Mouse (Mus musculus) liver, embryonic 12.5 days (tissue): ENCODE data around the gene Tmem41b. TPM values are rescaled to one million over a fixed set of nuclear protein-coding genes. Genes with fewer than 3 reads are reported as not detected.
"Not testable (repeated sequence)": the region's sequence is repeated elsewhere in the genome, so short reads cannot be mapped to it uniquely, and the experiment has no call there.

Experiments used
- ATAC-seq: fragments of 200-750 bp; cut with Nextera tagmentation; 2 replicates; pipeline ENCODE4 v1.8.0; 2017; ENCODE audit warnings: moderate number of reproducible peaks, mild to moderate bottlenecking, moderate library complexity
- H3K27ac ChIP-seq: fragments of 300-500 bp; sonication (generic); 2 replicates; pipeline ENCODE4 v1.5.1; 2016; ENCODE audit warnings: mild to moderate bottlenecking
- H3K27me3 ChIP-seq: fragments of 300-500 bp; sonication (generic); replicated peaks from 2 replicates; pipeline ENCODE4 v1.6.1; 2016; ENCODE audit warnings: mild to moderate bottlenecking, moderate library complexity
- H3K36me3 ChIP-seq: fragments of 300-500 bp; sonication (generic); 2 replicates; pipeline ENCODE4 v1.6.1; 2016; ENCODE audit warnings: mild to moderate bottlenecking, moderate library complexity
- H3K4me1 ChIP-seq: fragments of 300-500 bp; sonication (generic); 2 replicates; pipeline ENCODE4 v1.6.1; 2016
- H3K4me2 ChIP-seq: fragments of 300-500 bp; sonication (generic); 2 replicates; pipeline ENCODE4 v1.6.1; 2016; ENCODE audit warnings: mild to moderate bottlenecking, moderate library complexity
- H3K4me3 ChIP-seq: fragments of 300-500 bp; sonication (generic); 2 replicates; pipeline ENCODE4 v1.5.1; 2016; ENCODE audit warnings: mild to moderate bottlenecking, moderate library complexity
- H3K9ac ChIP-seq: fragments of 300-500 bp; sonication (generic); 2 replicates; pipeline ENCODE4 v1.6.1; 2016; ENCODE audit warnings: mild to moderate bottlenecking, moderate library complexity
- H3K9me3 ChIP-seq: fragments of 300-500 bp; sonication (generic); replicated peaks from 2 replicates; pipeline ENCODE4 v1.6.1; 2016; ENCODE audit warnings: mild to moderate bottlenecking, moderate library complexity
- WGBS: fragments of 180-500 bp; shearing (Covaris S2); methylation state at CpG from one replicate; pipeline ENCODE4 v1.1.7; 2016; ENCODE audit not compliant: insufficient replicate concordance; 5-methylcytosine and 5-hydroxymethylcytosine counted together
- polyA plus RNA-seq: library from polyadenylated mRNA; unstranded; fragments of >200 nt; fragmentation: Nextera tagmentation; extraction: Ambion mirVana; gene quantifications from 2 replicates; pipeline ENCODE4 v1.2.1, GENCODE M21; 2016

The Tmem41b gene
- polyA plus RNA-seq: 47.3 and 47.4 TPM in 2 replicates

DNA sequence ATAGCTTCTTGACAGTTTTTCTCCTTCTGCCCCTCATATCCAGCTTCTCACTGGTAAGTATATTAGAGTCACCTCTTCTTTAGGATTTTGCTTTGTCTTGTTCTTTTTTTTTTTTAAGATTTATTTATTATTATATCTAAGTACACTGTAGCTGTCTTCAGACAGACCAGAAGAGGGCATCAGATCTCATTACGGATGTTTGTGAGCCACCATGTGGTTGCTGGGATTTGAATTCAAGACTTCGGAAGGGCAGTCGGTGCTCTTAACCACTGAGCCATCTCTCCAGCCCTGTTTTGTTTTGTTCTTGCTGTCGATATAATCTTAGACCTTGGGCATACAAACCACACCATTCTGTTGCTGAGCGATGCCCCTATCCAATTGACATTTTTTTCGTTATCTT, at the start of gene Tmem41b:
TSS of gene Tmem41b (minus strand) at position 155 of the 400 bp plus-strand sequence.
- not testable (repeated sequence) for H3K9me3 ChIP-seq, ATAC-seq, H3K27me3 ChIP-seq
- WGBS: 23% methylated on average over 6 of the region's 6 CpGs
- peak within 1 kb of the TSS; percentile 81 for H3K9ac ChIP-seq
- peaks cover 29% of the 10 kb centered on the region for H3K4me1 ChIP-seq
- H3K4me3 ChIP-seq: peak within 1 kb of the TSS; percentile 71
- peak within 1 kb of the TSS; percentile 82 for H3K4me2 ChIP-seq
- H3K27ac ChIP-seq: peak within 1 kb of the TSS; percentile 86
- H3K36me3 ChIP-seq: peaks cover 21% of the 10 kb centered on the region

DNA sequence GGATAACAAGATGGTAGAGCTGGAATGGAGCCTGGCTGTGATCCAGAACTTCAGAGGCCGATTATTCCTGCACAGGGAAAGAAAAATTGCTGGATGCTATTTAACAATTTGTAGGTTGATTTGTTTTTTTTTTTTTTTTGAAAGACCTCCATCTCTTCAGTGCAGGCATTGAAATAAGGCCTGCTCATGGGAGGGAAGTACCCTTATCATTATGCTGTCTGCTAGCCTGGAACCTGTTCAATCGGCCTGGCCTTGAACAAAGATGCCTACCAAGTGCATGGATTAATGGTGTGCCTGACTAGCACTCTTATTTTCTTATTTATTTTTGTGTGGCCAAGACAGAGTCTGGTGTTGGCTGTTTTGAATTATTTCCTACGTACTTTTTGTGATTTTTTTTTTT, 43.6 kb upstream of the Tmem41b start:
- Histone ChIP-seq H3K36me3 (peaks cover 83% of the 10 kb centered on the region), H3K9me3 (no peaks in the 10 kb centered on the region), H3K9ac (no peak overlapping the region), H3K4me1 (0 out of 2 replicates have a peak, but pooled peaks cover 4% of the 10 kb centered on the region), H3K27ac (no peak overlapping the region), H3K27me3 (no peaks in the 10 kb centered on the region), H3K4me2 (no peak overlapping the region), H3K4me3 (no peak overlapping the region)
- 72% methylated on average over 3 of the region's 3 CpGs for WGBS
- no peak for ATAC-seq

- no peak for ATAC-seq
- 73% methylated on average over 1 of the region's 1 CpGs for WGBS
- Histone ChIP-seq H3K4me3 (no peak overlapping the region), H3K27ac (no peak overlapping the region), H3K27me3 (no peaks in the 10 kb centered on the region), H3K4me1 (0 out of 2 replicates have a peak, but pooled peaks cover 4% of the 10 kb centered on the region), H3K4me2 (no peak overlapping the region), H3K36me3 (peaks cover 80% of the 10 kb centered on the region), H3K9ac (no peak overlapping the region), H3K9me3 (no peaks in the 10 kb centered on the region)
Measured at GRCm38 (mm10) chr7:110028826-110029225, 42.1 kb upstream of the Tmem41b start.

DNA sequence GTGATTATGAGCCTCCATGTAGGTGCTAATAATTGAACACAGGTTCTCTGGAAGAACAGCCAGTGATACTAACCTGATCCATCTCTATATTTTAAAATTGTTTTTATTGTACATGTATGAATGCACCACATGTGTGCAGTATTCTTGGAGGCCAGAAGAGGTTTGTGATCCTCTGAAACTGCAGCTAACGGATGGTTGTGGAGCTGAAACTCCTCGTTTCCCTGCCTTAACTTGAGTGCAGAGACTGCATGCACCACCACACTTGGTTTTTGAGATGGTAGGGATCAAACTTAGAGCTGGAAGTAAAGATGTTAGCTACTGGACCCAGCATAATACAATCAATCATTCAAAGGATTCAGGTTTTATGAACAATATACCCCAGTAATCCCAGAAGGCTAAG, 39.9 kb upstream of the Tmem41b start:
- ATAC-seq: no peak
- Histone ChIP-seq H3K27ac (no peak overlapping the region), H3K9ac (no peak overlapping the region), H3K4me1 (peaks cover 19% of the 10 kb centered on the region), H3K4me2 (no peak overlapping the region), H3K4me3 (no peak overlapping the region), H3K27me3 (no peaks in the 10 kb centered on the region), H3K36me3 (peaks cover 70% of the 10 kb centered on the region), H3K9me3 (no peaks in the 10 kb centered on the region)
- 80% methylated on average over 2 of the region's 2 CpGs for WGBS

GRCm38 (mm10) chr7:110023553-110023952, 36.8 kb upstream of the Tmem41b start:
- no peaks in the 10 kb centered on the region for H3K9me3 ChIP-seq
- H3K4me3 ChIP-seq: no peak overlapping the region
- no peaks in the 10 kb centered on the region for H3K27me3 ChIP-seq
- peaks cover 38% of the 10 kb centered on the region for H3K4me1 ChIP-seq
- 62% methylated on average over 1 of the region's 1 CpGs for WGBS
- no peak overlapping the region for H3K27ac ChIP-seq
- ATAC-seq: no peak
- H3K36me3 ChIP-seq: peaks cover 42% of the 10 kb centered on the region
- no peak overlapping the region for H3K9ac ChIP-seq
- no peak overlapping the region for H3K4me2 ChIP-seq

DNA sequence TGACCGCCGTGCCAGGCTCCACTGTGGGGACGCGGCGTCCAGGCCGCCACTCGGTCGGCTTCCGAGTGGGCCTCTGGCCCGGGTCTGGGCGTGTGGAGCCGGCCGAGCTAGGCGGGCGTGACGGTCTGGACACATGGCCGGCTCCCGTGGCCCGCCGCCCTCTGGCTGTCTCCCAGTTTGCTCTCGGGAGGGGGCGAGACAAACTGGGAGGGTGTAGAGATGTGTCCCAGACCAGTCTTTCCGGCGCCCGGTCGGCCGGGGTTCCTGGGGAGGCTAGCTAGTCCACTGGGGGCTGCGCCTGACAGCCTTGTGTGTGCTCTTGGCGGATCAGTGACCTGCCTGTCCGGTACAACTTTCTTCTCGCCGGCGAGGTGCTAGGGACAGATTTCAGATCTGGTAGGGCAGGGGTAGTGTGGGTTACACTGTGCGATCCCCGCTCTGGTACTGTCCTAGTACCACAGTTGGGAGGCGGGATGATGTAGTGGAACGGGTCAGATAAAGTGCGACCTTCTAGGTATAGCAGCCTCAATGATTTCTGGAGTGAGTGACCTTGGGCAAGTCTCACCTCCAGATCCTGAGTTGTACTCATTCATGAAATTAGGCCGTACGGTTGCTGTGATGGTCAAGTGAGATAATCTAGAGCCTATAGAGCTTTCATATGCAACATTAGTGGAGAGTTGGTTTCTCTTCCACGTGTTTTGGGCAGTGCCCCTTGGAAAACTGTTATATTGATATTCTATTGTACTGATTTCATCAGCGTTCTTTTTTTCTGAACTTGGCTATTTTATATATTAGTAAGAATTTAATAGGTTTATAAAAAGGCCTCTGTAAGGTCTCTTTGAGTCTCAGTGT, 32.1 kb upstream of the Tmem41b start:
- Histone ChIP-seq H3K4me3 (peak overlapping the region; percentile 100), H3K36me3 (peaks cover 12% of the 10 kb centered on the region), H3K4me1 (peaks cover 38% of the 10 kb centered on the region), H3K27ac (peak overlapping the region; percentile 91), H3K9me3 (no peaks in the 10 kb centered on the region), H3K4me2 (peak overlapping the region; percentile 88), H3K9ac (peak overlapping the region; percentile 99), H3K27me3 (no peaks in the 10 kb centered on the region)
- WGBS: 0% methylated on average over 42 of the region's 42 CpGs
- peak; percentile 78 for ATAC-seq

GRCm38 (mm10) chr7:110018117-110018630, 31.4 kb upstream of the Tmem41b start, which contains the start of gene Ipo7:
Gene Ipo7 (plus strand): TSS chr7:110018274.
- no peaks in the 10 kb centered on the region for H3K27me3 ChIP-seq
- H3K36me3 ChIP-seq: peaks cover 8% of the 10 kb centered on the region
- H3K4me1 ChIP-seq: peaks cover 37% of the 10 kb centered on the region
- peak within 1 kb of the TSS; percentile 99 for H3K9ac ChIP-seq
- H3K9me3 ChIP-seq: no peaks in the 10 kb centered on the region
- peak; percentile 93 for ATAC-seq
- WGBS: under 1% methylated on average over 48 of the region's 48 CpGs
- H3K27ac ChIP-seq: peak within 1 kb of the TSS; percentile 91
- peak within 1 kb of the TSS; percentile 88 for H3K4me2 ChIP-seq
- peak within 1 kb of the TSS; percentile 100 for H3K4me3 ChIP-seq

DNA sequence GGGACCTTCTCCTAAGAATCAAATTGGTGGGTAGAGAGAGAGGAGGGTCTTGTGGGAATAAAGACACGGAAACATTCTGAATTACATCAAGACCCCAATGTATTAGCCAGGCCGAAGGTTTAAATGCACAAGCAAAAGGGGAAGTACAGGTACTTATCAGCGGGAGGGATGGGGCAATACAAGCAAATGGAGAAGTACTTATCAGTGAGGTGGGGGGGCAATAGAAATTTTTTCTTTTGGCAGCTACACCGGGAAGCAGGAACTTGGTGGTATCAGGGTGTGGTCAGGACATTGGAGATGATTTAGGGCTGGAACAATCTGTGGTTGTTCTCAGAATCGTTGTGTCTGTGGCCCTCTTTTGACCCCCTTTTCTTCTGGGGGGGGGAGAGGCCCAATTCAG, 27.5 kb upstream of the Tmem41b start:
- Histone ChIP-seq H3K4me2 (no peak overlapping the region), H3K4me1 (peaks cover 4% of the 10 kb centered on the region), H3K4me3 (no peak overlapping the region), H3K9ac (no peak overlapping the region), H3K9me3 (no peaks in the 10 kb centered on the region), H3K36me3 (no peaks in the 10 kb centered on the region), H3K27me3 (no peaks in the 10 kb centered on the region), H3K27ac (no peak overlapping the region)
- ATAC-seq: no peak
- 45% methylated on average over 5 of the region's 5 CpGs for WGBS

- H3K4me2 ChIP-seq: no peak overlapping the region
- peaks cover 10% of the 10 kb centered on the region for H3K4me1 ChIP-seq
- H3K4me3 ChIP-seq: no peak overlapping the region
- no peaks in the 10 kb centered on the region for H3K9me3 ChIP-seq
- H3K36me3 ChIP-seq: no peaks in the 10 kb centered on the region
- no peak overlapping the region for H3K9ac ChIP-seq
- no peak for ATAC-seq
- H3K27me3 ChIP-seq: no peaks in the 10 kb centered on the region
- no peak overlapping the region for H3K27ac ChIP-seq
- 35% methylated on average over 1 of the region's 1 CpGs for whole genome bisulfite sequencing
Measured at GRCm38 (mm10) chr7:110011417-110011816, 24.7 kb upstream of the Tmem41b start.

DNA sequence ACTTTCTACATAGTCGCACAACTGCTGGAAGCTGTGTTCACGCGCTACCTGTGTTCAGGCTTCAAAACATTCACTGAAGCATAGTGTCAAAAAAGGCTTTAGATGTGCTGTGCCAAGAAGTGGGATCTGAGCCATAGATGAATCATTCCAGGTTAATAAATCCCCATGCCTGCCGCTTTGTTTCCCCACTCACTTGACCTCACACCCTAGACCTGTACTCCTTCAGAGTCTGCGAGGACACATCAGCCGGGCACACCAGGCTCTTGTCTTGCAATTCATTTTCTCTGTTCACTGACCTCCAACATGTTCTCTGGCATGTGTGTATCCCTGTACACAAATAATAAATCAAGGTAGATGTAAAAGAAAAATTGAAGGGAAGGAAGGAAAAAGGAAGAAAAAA, 22.4 kb upstream of the Tmem41b start:
- Histone ChIP-seq H3K27me3 (peaks cover 6% of the 10 kb centered on the region), H3K4me3 (no peak overlapping the region), H3K27ac (no peak overlapping the region), H3K9ac (no peak overlapping the region), H3K4me1 (peaks cover 10% of the 10 kb centered on the region), H3K36me3 (no peaks in the 10 kb centered on the region), H3K9me3 (no peaks in the 10 kb centered on the region), H3K4me2 (no peak overlapping the region)
- ATAC-seq: no peak
- WGBS: 83% methylated on average over 6 of the region's 6 CpGs

DNA sequence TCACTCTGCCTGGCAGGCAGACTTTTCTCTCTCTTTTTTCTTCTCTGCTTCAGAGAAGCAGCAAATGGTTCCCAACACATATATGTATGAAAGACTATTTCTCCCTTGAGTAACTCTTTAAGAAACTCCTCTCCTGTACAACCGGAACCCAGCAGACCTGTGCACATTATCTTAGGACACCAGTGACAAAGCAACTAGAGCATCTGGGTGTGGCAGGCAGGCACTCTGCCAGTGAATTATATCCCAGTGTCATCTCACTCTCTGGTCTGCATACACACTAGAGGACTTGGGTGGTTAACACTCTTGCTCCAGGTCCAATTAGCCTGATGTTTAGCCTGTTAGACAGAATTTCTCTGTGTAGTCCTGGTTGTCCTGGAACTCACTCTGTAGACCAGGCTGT, 21.8 kb upstream of the Tmem41b start:
- Histone ChIP-seq H3K9me3 (no peaks in the 10 kb centered on the region), H3K4me3 (no peak overlapping the region), H3K27ac (no peak overlapping the region), H3K36me3 (no peaks in the 10 kb centered on the region), H3K4me1 (peaks cover 10% of the 10 kb centered on the region), H3K9ac (no peak overlapping the region), H3K4me2 (no peak overlapping the region), H3K27me3 (peaks cover 6% of the 10 kb centered on the region)
- no peak for ATAC-seq
- 25% methylated on average over 1 of the region's 1 CpGs for WGBS

GRCm38 (mm10) chr7:110006471-110007195, 19.9 kb upstream of the Tmem41b start:
- Histone ChIP-seq H3K36me3 (no peaks in the 10 kb centered on the region), H3K9ac (no peak overlapping the region), H3K4me3 (no peak overlapping the region), H3K4me2 (no peak overlapping the region), H3K4me1 (peaks cover 15% of the 10 kb centered on the region), H3K27me3 (peaks cover 24% of the 10 kb centered on the region), H3K9me3 (no peaks in the 10 kb centered on the region), H3K27ac (no peak overlapping the region)
- ATAC-seq: no peak
- 53% methylated on average over 5 of the region's 5 CpGs for WGBS
